Mouse (Mus musculus) erythroblast, embryonic 14.5 days (primary cell): Measurements from ENCODE around the gene Hoxa9.

Experiments
- GATA1 ChIP-seq: IDR thresholded peaks from 2 replicates; pipeline ENCODE4 v1.6.1; 2012; ENCODE audit warnings: low read length, inconsistent platforms, mixed read lengths
- TAL1 ChIP-seq: IDR thresholded peaks from 3 replicates; pipeline ENCODE4 v1.6.1; 2012; ENCODE audit warnings: low read length, inconsistent platforms, mixed read lengths

GRCm38 (mm10) chr6:52206882-52207683, 23.8 kb downstream of the Hoxa9 start:
- TF ChIP-seq GATA1 (no peak), TAL1 (no peak)
